Mouse (Mus musculus) adrenal gland, postnatal 4 days (tissue): Measurements from ENCODE around the gene Pcyt2. TPM values are rescaled to one million over a fixed set of nuclear protein-coding genes. Genes with fewer than 3 reads are reported as not detected.

Experiments
- DNase-seq, 2 experiments: peaks; one replicate each; pipeline ENCODE4 v3.0.0; 2021 to 2022; ENCODE audit warnings: low spot score in 2 of 2, mixed read lengths in 2 of 2
- total RNA-seq, 2 experiments: library from RNA; stranded (reverse); gene quantifications; 2 replicates each; pipeline ENCODE4 v1.2.3; 2021

Gene Pcyt2
- total RNA-seq, 2 experiments from 2014 or later: 135 to 144 TPM

GRCm38 (mm10) chr11:120582268-120582981 lies 35.3 kb downstream of the Pcyt2 start:
- no peak for DNase-seq

GRCm38 (mm10) chr11:120581490-120582267 lies 36.1 kb downstream of the Pcyt2 start, which contains the start of gene Arhgdia:
Arhgdia (minus strand) TSS chr11:120581624.
- peak; percentile 80 to 83 for DNase-seq

- no peak for DNase-seq
Observed at GRCm38 (mm10) chr11:120580871-120581331, 36.8 kb downstream of the Pcyt2 start.

- DNase-seq: no peak
Observed at GRCm38 (mm10) chr11:120580190-120580589, 37.5 kb downstream of the Pcyt2 start.

GRCm38 (mm10) chr11:120579316-120580107 lies 38.2 kb downstream of the Pcyt2 start:
- peak in 1 of 2 experiments; percentile 54 for DNase-seq

GRCm38 (mm10) chr11:120578694-120579243 lies 39.0 kb downstream of the Pcyt2 start:
- DNase-seq: no peak

- no peak for DNase-seq
Observed at GRCm38 (mm10) chr11:120578024-120578693, 39.6 kb downstream of the Pcyt2 start.

GRCm38 (mm10) chr11:120577211-120578023 lies 40.3 kb downstream of the Pcyt2 start:
- no peak for DNase-seq

GRCm38 (mm10) chr11:120576365-120576981 lies 41.3 kb downstream of the Pcyt2 start:
- DNase-seq: no peak

GRCm38 (mm10) chr11:120575940-120576339 lies 41.8 kb downstream of the Pcyt2 start:
- DNase-seq: no peak

- DNase-seq: no peak
Observed at GRCm38 (mm10) chr11:120575046-120575445, 42.7 kb downstream of the Pcyt2 start.

- DNase-seq: no peak
Observed at GRCm38 (mm10) chr11:120574278-120574600, 43.5 kb downstream of the Pcyt2 start.

GRCm38 (mm10) chr11:120573585-120574277 lies 44.0 kb downstream of the Pcyt2 start:
- DNase-seq: no peak

GRCm38 (mm10) chr11:120572752-120573584 lies 44.8 kb downstream of the Pcyt2 start, which contains the start of gene P4hb:
P4hb (minus strand) TSS chr11:120573253.
- DNase-seq: peak; percentile 99 to 100

GRCm38 (mm10) chr11:120572417-120572751 lies 45.4 kb downstream of the Pcyt2 start:
- DNase-seq: no peak

- no peak for DNase-seq
Observed at GRCm38 (mm10) chr11:120571754-120572416, 45.9 kb downstream of the Pcyt2 start.

GRCm38 (mm10) chr11:120571122-120571521 lies 46.6 kb downstream of the Pcyt2 start:
- DNase-seq: no peak
